Mouse (Mus musculus) layer of hippocampus, adult 9-11 months (tissue): ENCODE data around the gene Hpse2.

Experiments used
- DNase-seq: peaks from one replicate; pipeline ENCODE4 v3.0.0; 2022

Gene Hpse2

DNA sequence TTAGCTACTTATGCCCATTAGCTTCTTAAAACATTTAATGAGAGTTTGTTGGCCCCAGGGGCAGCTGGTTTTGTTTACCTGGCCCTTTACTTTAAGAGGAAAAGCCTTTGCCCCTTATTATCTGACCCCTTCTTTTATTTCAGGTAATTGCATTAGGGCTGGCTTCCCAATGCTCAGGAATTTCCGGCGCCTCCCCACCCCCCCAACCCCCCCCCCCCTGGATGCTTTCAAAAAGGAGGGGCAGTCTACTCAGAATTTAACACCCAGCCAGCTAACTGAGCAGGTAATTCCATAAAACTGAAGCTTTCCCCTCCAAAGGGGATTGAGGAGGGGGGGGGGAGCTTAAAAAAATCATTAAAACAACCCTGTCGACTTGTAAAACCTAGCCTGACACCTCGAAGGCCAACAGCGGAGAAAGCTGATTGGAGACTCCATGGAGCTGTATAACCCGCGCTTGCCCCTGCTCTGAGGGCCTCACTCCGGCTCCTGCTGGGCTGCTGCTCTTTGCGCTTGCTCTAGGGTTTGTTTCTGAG lies 451.4 kb downstream of the Hpse2 start:
- no peak for DNase-seq

DNA sequence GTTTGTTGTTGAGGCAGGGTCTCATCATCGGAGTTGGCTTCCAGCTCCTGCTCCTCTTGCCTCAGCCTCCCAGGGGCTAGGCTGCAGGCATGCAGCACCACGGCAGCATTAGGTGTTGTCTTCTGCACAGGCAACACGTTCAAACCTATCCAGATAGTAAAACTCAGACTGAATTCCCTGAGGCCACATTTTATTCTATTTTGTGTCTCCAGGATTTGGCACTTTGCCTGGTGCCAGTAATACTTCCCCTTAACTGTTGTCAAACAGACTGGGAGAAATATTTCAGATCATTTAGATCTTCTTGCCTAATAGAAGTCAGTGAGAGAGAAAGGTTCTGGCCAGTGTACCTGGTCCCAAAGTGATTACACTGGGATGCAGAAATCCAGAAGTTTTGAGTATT lies 458.5 kb downstream of the Hpse2 start:
- no peak for DNase-seq

DNA sequence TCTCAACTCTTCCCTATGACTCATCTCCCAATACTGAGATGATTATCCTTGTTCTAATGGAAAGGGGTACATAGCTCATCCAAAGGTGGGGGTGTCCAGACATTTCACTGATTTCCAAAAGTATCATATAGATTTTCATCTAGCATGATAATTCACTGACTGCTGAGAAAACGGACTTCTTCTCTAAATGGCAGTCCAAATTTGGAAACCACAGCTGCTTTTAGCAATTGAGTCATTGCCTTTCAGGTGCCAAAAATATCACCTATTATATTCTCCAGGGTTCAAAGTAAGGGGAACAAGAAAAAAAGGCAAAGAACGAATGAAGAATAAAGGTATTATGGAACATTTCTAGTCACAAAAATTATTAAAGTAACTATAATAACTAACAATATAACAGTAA lies 459.9 kb downstream of the Hpse2 start:
- no peak for DNase-seq

DNA sequence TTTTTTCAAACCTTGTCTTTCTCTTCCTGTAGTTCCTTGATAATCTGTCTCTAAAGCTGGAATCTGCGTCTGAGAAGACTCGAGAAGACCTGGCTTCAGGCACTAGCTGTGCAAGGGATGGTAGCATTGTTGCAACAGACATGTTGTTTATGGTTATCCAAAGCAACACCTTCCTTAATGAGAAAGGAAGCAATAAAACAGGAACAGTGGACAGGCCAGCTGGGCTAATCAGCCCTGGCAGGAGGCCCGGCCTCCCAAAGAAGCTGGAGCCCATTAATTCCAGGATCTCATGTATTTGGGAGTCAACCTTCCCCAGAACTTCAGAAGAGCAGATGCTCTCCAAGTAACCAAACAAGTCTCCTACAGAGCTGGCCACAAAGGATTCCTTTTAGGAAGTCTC lies 465.5 kb downstream of the Hpse2 start:
- DNase-seq, result no peak

DNA sequence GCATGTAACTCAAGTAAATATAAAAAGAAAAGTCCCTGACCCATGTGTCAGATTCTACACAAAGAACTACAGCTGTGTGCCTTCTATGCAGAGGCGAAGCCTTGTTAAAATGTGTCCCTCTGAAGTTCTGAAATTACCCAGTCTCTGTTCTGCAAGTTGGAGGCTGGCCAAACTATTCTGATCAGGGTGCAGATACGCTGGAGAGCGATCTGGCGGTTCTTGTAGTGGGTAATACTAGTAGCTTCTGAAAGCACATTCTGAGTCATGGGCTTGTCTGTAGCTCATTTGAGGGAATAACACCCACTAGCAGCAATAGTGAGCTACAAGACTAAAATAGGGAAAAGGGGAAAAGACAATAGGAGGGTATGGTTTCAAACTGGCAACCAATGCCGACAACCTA lies 474.5 kb downstream of the Hpse2 start:
- peak; percentile 8 for DNase-seq

DNA sequence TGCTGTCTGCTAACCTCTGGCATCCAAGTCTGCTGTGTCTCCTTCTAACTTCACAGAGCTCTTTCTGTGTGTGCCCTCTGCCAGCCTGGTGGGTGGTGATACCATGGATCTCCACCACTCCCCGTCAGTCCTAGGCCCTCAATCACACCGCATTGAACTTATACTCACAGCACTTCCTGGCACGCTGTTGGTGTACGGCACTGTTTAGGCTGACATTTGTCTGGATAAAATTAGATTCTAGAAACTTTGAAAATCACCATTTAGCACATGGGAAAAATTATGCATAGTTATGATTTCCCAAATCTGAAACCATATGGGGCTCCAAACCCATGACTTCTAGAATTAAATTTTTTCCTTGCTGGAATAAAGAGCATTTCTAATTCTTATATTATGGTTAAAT lies 478.4 kb downstream of the Hpse2 start:
- peak; percentile 17 for DNase-seq

DNA sequence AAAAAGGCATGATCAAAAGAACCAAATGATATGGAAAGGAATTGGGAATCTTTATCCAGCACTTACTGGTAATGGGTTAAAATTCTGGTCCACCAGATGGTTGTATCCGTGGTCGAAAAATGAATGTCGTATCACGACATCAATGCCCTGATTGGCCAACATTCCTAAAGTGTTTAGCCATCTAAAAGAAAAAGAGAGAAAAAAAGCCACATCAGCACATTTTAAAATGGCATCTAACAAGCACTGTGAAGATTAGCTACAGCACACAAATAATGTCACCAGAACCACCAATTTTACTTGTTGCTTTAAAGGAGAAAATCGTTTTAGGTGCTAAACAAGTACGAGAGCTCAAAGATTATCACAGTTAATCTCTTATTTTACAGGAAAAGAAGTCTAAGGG lies 479.6 kb downstream of the Hpse2 start:
- DNase-seq, result no peak

DNA sequence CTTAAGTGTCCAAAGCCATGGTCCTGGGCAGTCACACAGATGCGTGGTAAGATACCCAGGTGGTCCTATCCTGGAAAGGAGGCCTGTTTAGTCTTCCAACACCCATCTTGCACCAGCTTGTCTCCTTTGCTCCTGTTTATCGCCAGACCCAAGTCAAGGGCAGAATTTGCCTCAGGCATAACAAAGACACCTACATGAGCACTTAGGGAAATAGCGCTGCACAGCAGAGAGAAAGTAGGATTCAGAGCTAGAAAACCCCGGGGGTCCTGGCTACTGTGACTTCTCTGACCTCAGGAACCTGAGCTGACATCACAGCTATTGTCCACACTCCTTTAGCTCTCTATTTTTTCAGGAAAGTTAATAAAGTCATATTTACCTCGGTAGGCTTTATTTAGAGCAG lies 481.8 kb downstream of the Hpse2 start:
- no peak for DNase-seq

DNA sequence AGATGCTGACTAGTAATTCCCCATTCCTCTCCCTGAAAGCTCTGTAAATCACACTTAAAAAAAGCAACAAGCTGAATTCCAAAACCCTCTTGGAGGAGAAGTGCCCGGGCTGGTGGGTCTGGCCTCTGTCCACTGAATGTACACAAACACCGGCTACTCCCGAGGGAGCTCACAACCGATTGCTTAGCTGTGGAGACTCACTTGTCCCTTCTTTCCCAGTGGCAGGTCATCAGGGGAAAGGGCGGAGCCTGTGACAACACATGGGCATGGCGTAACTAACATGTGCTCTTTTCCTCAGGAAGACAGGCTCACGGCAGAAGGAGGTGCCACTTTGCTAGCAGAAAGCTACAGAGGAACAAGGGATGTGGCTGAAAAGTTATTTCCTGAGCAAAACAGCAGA lies 483.4 kb downstream of the Hpse2 start:
- no peak for DNase-seq

DNA sequence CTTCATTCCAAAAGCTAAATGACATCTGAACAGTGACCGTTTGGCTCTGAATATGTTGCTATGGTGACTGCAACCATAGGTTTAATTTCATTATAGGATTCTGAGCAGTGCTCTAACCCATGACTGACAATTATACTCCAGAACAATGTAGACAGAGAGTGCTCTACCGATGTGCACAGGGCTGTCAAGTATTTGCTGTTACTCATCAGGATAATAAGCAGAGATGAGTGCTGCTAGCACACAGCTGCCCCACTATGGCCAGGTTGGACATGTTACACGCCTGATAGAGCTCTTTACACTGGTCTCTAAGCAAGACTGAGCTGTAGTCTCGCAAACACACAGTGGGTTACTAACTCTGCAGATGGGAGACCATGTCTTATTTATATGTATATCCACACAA lies 483.9 kb downstream of the Hpse2 start:
- DNase-seq, result no peak

DNA sequence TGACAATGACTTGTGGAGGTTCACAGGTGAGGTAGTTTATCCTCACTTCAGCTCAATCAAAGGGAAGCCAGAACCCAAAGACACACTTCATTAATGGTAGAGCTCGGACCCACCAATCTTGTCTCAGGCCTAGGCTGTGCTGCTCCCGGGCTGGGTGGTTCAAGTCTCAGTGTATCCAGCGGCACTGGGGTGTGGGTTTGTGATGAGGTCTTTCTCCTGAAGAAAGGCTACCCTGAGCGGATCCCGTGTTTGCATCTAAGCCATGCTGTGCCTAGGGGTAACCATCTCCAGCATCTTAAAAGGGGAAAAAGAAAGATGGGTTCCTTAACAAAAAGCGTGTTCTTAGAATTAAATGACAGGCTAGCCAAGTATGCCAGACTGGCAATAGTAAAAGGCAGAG lies 484.3 kb downstream of the Hpse2 start:
- DNase-seq, result no peak

DNA sequence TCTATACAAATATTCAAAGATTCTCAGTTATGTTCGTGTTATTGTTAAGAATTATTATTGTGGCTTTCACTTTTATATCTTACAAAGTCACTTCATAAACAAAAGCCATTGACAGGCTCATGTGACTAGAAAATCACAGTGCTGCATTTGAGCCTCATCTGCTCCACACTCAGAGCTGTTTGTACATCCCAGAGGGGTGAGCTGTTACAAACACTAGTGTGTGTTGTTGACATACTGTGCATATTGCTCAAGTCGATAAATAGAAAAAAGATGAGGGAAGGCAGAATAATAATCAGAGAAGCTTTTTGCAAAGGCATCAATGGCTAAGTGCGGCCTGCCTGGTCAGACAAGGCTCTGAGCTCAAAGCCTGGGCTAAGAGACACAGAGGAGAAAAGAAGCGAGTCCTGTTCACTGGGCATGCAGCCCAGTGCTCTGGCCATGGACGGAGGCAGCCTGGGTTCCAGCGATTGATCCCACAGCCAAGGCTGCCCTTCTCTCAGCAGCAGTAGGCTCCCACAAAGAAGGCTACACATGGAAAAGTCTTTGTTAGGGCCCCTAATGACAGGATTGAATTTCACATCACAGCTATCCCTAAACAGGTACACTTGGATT lies 485.6 kb downstream of the Hpse2 start:
- DNase-seq, result peak; percentile 31

DNA sequence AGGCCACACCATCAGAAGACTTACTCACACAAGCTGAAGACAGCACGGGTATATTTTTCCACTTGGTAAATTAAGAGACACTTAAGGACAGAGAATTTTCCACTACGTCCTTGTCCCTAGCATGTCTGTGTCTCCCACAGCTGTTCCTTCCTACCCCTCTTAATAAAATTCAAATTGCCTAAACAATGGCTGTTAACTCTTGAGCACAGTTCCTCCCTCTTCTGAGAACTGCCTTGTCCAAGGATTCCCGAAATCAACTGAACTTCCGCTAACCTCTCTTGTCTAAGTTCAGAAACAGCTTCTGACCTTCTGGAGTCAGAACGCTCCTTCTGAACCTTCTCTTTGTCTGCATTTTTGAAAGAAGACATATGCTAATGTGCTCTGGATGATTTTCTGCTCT lies 496.6 kb downstream of the Hpse2 start:
- no peak for DNase-seq

DNA sequence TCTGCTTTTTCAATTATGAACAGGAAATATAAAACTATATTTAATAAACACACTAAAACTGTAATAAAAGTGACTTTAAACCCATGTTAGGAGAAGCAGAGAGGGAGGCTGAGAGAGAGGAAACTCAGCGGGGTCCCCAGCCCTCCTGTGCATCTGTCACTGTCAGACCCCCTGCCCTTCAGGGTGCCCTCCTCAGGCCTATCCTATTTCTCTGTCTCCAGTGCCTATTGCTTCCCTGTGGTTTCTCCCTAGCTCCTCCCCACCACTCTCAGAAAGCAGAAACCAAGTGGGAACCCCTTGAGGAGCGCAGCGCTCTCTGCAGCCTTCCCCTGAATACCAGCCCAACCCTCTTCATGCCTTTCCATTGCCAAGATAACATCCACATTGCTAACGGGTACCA lies 510.5 kb downstream of the Hpse2 start:
- no peak for DNase-seq

DNA sequence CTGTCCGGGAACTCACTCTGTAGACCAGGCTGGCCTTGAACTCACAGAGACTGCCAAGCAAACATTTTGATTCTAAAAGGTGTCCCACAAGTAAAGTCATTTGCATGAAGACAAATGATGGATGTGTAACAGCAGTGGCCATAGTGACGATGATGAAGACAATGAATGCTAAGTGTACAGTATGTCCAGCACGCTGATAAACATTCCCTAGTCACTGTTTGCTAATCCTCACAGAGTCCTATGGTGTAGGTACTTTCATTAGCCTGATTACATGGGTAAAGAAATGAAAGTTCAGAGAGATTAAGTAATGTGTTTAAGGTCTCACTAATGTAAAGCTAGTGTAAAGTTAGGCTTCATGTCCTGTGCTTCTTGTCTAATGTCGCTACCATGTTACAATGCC lies 511.6 kb downstream of the Hpse2 start:
- no peak for DNase-seq

DNA sequence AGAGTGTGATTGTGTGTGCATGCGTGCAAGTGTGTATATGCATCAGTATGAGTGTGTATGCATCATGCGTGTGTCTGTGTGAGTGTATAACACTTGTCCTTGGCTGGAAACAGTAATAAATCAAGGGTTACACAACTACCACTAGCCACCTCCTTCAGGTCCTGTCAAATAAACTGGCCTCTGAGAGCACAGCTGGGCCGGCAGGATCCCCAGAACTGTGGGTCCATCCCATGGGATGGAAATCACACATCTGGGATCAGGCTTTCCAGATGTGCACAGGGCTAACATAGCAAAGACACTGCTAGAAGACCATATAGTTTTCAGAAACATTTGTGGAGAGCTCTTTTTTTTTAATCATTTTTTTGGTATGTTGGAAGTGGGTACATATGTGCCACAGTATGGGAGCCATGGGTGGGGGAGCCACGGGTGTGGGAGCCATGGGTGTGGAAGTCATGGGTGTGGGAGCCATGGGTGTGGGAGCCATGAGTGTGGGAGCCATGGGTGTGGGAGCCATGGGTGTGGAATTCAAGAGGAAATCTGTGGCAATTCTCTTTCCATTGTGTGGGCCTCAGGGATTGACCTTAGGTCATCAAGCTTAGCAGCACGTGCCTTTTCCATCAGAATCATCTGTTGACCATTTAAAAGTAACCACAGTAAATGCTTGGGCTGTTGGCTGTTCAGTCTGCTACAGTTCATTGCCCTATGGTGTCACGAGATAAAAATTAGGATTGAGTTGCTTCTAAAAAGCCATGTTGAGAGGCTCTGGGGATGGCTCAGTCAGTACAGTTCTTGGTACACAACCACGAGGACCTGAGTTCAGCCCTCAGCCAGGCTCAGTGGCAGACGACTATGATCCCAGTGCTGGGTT lies 518.3 kb downstream of the Hpse2 start:
- no peak for DNase-seq

DNA sequence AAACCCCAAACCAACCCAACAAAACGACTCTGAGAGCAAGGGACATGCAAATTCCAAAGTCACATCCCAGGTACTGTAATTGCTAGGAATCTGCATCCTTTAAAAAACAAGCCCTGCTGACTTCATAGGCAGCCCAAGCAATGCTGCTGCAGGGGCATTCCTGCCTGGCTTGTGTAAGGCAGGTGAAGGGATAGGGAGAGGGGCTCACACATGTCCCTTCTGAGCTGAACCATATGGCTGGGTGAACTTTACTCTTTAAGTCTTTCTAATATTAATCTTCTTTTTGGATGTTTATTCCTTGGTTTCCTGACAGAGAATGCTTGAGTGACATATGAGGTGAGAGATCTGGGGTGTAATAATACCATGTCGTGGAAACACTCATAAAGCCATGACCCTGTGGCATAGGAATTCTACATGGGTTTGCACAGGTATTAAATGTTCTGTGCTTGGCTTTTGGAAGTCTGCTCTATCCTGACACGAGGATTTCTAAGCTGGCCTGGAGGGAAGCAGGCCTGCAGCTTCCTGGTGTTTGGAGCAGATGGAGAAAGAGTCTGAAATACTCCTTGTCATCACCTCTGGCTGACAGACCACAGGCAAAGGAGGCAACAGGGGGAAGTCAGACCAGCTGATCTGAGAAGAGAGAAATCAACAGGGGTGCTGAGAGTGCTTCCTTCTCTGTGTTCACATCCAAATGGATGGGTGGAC lies 519.0 kb downstream of the Hpse2 start:
- DNase-seq, result no peak

DNA sequence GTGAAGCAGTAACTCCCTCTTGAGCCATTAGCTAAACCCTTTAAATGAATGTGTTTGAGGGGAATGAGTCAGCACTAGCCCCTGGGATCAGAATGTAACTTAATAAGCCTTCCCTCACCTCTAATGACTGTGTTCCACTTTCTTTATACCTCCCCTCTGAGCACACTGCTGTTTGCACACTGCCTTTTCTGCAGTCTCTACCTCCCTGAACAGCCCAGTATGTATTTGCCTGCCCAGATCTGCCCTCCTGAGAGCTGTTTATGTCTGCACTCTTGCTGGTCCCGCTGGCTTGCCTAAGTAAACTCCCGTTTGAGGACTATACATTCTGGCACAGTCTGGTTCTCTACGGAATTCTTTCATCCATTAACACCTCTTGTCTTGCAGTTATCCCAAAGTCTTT lies 525.1 kb downstream of the Hpse2 start:
- DNase-seq, result no peak

DNA sequence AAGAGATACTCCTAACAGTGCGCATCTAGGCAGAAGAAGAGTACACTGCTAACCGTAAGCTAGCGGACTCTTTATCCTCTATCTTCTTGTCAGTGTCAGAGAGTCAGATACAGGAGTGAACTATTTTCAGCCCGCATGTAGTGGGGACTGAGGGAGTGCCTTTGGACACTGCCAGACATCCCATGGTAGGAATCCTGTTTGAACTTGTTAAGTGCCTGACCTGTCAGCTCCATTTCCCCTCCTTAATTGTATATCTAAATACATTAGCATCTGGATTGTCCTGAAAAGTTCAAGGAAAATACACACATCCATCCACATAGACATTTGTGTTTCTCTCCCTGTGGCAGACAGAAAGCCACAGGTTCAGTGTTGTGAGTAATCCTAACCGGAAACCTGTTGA lies 531.1 kb downstream of the Hpse2 start:
- DNase-seq, result no peak

DNA sequence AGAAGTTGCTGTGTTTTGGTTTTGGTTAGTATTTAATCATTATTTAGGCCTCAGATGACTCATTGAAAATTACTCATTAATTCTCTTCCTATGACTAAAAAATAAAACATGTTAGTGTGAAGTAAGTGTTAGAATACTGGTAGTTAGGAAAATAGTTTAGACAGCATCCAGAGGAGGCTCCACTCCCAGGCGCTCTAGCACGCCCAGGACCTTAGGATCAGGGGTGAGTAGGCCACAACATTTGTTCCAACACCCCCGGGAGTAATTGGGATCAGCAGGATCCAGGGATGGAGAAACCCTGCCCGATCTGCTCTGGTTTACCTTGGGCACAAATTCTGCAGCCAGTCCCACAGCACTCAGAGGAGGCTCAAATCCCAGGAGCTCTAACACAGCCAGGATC lies 532.5 kb downstream of the Hpse2 start:
- DNase-seq, result no peak

DNA sequence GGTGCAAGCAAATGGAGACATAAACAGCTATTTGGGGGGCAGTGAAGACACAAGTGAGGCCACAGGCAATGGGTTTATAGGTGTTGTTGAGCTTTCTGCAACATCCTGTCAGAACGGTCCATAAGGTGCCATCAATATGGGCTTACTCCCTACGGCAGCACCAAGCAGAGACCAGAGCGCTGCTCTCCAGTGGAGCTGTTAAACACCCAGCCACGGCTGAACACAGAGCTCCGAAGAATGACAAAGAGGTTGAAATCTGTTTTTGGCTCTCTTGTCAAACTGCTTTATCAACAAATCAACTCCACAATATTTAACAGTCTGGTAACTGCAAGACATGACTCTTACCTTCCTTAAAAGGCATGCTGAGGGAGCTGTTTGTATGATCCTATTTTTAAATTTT lies 537.7 kb downstream of the Hpse2 start:
- DNase-seq, result no peak

DNA sequence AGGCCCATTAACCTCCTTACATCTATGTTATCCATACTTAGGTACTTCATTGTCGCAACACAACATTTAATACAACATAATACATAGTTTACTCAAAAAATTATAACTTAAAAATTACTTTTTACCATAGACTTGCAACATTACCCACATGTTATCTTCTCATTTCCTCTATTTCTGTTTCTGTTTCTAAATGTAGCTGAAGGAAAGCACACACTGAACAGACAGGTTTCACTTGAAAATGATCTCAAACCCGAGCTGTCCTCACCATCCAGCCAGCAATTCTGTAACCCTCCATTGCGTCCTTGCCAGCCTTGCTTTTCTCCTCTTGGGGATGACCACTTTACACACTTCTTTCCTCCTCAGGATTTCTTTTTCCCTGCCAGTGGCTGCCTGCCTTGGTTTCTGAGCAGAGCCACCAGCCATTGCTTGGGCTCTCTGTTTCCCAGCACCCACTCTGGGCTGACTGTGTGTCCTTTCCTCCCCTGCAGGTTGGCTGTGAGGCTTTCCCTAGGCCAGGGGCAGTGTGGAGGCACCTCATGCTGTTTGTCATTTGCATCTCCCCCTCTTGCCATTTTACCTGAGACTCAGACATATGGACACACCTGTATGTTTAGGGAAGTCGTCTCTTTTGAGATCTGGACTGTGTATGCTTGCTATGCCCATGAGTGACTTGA lies 548.4 kb downstream of the Hpse2 start:
- no peak for DNase-seq

DNA sequence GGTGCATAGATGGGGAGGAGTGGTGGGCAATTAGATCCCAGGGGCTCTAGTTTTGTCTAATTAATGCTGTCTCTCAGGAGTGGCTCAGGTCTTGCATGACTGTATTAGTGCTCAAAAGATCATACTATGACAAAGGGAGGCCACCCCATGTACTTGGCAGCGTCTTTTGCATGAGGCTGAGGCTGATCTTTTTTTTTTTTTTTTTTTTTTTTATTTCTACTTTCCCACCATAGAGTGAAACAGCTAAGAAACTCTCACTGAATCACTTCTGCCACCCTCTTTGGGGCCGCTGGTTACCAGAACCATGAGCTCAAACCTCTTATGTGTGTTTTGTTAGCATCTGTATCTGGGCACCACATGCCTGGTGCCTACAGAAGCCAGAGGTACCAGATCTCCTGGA lies 549.0 kb downstream of the Hpse2 start:
- no peak for DNase-seq
